Mouse (Mus musculus) Muller cell, postnatal 12 days (primary cell): ENCODE measurements at regions not wholly inside any gene's neighbourhood (a gene's known extent, or its start where the extent isn't known, plus 50 kb on each side); places are given as distances from the start of the nearest gene placed in this dataset.

ENCODE experiments used
- DNase-seq: peaks from one replicate; pipeline ENCODE4 v3.0.0-alpha.2; 2015; ENCODE audit errors: inconsistent ontology term

DNA sequence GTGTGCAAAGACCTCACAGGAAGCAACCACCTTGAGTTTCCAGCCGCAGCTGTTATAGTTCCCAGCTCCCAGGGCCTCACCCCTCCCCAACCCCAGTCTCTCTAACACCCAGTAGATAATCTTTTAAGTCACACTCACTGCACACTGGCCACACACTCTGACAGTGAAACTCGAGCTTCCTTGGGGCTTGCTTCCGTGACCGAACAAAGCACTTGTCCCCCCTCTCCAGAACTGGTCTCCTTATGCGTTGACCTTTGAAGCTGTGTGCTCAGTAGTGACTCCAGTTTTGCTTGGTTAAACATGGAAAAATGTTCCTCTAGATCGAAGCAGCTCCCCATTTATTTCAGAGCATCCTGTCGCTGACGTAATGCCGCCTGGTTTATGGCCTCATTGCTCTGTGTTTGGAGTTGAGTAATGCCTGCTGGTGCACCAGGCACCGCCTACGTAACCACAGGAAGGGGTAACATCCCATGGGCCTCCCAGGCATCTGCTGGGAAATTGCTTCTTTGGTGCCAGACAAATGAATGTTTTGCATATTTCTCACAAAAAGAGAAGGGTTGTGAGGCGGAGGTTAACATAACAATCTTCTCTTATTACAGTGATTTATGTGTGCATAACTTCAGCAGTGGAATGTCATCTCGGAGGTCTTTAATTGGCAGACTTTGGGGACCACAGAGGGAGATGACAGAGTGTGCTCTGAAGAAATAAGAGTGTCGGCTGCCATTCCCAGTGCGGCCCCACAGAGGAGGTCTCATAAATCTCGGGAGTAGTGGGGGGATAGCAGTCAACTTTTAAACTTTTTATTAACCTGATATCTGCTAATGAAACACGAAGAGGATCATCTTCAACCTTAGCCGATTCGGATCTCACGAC is 292.7 kb upstream of the Zfp507 start:
- peak; percentile 97 for DNase-seq

DNA sequence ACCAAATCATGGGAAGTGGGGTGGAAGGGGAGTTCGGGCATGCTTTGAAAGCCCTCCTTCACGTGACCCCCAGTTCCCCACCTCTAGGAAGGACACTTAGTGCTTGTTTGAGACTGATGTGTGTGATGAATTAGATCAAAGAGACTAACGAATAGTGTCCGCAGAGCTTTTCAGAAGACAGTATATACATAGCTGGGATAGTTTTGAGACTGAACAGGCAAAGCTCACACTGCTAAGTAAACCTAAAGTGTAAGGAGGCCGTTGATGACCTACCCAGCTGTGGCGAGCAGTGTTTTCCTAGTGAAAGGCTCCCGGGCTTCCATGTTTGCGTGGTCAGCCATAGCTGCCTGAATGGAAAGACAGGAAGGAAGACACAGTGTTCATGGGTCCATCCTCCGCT is 288.3 kb upstream of the Zfp507 start:
- no peak for DNase-seq

DNA sequence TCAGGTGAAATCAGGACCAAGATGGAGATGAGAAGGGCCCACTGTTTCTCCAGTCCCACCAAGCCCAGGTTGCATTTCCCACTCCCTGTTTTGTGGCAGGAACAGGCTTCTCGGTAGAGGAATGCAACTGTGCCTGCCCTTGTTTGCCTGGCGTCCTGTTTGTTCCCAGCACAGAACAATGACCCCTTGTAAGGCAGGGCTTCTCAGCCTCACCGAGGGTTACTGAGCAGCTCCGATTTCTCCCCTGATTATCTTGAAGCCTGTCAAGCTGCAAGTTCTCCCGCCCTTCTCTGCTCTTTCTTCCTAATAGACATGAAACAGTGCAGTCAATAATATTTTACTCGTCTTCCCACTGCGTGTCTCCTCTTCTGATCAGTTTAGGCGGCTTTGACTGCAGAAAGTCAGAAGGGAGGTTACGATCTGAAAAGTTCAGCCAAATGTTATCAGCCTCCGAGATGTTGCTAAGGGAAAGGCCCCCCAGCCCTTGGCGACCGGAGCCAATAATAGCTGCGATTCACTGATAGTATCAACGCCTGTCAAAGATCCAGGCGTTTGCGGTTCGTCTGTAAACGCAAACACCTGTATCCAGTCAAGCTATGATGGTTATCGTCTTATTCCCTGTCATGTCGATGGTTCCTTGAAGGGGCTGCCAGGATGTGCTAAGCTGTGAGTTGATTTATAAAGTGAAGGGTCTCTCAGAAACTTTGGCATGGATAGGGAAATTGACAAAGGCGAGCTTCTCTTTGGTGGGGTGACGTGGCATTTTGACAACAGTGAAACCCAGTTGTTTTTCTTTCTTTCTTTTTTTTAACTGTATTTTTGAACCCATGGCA is 287.7 kb upstream of the Zfp507 start:
- DNase-seq: peak; percentile 54

DNA sequence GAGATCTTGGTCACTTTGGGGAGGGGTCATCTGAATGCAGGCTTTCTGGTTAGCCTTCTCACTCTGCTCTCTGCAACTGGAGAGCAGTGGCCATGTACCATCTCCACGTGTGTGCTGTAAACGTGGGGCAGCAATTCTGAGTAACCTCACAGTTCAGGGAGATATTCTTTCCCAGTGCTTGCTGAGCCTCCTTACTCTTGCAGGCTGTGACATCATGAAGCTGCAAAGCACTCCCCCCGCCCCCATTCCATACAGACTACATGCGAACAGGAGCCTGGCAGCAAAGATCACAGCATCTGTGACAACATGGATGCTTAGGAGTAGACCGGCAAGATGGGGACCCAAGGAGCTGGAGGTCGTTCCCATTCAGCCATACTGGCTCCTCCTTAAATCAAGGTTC is 284.8 kb upstream of the Zfp507 start:
- no peak for DNase-seq

DNA sequence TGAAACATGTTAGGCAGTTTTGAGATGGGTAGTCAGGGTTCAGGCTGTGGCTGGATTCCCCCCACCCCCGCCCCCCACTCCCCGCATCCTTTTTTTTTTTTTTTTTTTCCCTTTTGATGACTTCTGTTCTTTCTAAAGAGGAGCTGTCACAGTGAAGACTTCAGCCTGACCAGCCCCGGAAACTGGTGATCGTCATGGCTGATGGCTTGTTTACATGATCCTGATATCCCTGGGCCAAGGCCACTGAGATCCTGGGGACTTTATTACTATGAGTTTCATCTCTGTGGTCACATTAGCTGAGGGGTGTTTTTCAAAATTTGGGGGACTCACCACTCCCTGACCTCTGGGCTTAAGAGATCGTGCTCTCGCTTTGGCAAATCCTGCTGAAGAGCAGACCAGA is 275.9 kb upstream of the Zfp507 start:
- DNase-seq: no peak

DNA sequence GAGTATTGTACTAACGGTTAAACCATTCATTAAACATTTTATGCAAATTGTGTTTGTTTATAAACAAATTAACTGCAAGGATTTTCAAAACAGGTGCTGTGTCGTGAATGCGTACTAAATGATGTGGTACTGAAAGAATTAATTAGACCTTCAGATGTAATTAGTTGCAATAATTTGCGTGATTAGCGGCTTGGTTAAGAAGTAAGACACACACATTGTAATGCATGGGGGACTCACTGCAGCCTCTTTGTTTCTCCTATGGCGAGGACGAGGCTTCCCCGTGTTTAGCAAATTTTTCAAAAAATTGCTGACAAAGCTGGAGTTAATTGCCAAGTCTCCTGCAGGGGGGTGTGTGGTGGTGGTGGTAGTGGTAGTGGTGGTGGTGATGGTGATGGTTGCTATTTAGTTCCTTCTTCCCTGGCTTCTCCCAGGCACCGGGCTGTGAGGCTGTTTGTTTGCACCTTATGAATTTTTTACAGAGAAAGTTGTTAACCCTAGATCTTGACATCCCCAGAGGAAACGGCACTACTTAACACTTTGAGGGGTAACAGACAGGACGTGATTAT is 275.4 kb upstream of the Zfp507 start:
- DNase-seq: peak; percentile 11

DNA sequence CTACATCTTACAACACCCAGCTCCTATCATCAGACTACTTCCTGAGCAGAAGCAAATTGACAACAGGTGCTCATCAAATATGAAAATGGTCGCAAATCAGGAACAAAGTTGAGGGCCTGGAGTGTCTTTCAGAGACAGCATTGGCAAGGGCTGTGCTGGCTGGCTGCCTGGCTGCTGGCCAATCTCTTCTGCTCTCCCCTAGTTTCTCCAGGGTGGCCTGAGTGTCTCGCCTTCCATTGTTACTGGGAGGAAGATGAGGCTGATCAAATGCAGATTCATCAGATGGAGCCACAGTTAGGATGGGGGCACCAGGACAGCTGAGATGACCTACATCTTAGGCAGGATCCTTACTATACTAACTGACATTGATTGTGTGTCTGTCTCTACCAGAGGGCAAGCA is 274.5 kb upstream of the Zfp507 start:
- no peak for DNase-seq

DNA sequence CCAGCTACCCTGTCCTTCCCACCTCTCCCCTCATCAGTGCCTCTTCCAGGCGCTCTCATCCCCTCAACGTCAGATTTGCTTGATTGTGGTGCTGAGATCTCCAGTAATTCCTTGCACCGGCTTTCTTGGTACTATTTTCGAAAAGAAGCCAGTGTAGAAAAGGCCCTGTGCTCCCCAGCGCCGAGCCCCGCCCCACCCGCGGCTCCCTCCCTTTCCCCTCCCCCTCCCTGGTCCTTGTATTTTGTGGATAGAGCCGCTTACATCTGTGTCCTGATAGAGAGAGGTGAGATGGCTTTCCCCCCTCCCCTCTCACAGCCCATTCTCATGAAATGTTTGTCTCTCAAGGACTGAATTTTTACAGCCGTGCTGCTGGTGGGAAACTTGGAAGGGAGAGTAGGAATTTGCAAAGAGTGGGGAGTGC is 273.2 kb upstream of the Zfp507 start:
- no peak for DNase-seq

DNA sequence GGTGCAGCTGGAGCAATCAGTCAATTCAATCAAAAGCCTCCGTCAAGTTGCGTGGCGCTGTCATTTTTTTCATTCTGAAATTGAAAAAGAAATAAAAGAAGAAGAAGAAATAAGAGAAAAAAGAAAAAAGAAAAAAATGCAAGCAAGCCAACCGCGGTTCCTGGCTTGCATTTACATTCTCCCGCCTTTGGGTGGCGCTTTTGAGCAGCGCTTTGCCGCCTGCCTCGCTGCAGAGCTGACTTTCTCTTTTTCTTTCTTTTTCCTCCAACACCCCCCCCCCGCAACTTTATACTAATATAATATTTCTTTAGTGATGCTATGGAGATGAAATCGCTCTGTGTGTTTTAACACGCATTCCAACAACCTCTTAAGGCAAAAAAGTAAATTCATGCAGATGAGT is 269.0 kb upstream of the Zfp507 start:
- DNase-seq: peak; percentile 27

DNA sequence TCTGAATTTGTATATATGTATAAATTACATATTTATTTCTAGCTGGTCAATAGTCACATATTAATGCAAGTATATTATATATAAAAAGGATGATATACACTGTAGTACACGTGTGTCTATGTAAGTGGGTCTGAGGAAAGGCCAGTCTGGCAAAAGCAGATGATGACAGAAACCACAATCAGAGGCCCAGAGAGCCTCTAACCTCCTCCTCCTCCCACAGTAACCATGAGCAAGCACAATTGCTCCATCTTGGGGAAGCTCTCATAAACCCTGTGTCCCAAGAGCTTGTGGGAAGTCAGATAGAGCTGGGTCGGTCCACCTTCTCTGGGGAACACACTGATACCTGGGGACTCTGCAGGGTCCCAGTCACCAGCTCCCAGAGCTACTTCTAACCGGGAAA is 263.9 kb upstream of the Zfp507 start:
- DNase-seq: no peak

DNA sequence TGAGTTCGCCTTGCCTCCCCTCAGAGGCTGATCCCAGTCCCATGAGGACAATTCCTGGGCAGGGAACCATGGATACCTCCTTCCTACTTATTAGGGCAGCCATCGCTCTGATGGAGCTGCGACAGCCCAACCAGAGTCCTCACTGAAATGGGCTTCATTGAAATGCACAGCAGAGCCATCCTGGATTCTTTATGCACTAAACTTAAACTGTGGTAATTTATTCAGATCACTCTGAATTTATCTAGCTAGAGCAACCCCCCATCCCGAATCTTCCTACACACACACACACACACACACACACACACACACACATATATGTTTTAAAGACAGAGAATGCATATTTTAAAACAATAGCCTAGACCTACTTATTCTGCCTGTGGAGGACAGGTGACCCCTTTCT is 258.9 kb upstream of the Zfp507 start:
- DNase-seq: no peak

DNA sequence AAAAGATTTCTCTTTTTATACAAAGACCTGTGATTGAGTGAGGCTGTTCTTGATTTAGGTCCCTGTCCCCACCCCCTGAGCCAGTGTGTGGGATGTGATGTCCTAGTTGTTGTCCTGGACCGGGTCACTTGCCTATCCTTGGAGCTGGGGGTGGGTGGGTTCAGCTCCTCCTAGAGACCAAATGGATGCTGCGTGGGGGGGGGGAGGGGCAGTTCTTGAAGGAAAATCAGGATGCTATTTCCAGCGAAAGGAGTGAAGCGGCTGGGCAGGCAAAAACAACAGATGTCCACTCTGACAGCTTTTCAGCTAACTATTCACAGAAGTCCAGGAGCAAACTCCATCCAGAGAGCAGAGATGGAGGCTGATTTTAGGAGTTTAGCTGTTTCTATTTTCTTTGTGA is 257.6 kb upstream of the Zfp507 start:
- no peak for DNase-seq

DNA sequence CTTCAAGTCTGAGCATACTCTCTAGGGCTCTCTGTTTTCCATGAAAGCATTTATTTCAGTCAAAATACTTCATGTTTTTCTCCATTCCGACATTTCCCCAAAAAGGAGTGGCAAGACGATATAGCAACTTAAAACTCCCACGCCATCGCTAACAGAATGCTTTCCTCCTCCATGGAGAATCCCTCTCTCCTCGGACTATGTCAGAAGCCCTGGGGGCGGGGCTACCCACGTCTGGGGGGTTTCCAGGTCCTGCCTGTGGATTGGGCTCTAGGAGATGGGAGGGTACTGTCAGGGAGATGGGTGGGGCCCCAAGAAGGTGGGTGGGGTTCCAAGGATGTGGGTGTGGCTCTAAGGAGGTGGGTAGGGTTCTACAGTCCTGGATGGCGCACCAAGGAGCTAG is 243.2 kb upstream of the Zfp507 start:
- no peak for DNase-seq

DNA sequence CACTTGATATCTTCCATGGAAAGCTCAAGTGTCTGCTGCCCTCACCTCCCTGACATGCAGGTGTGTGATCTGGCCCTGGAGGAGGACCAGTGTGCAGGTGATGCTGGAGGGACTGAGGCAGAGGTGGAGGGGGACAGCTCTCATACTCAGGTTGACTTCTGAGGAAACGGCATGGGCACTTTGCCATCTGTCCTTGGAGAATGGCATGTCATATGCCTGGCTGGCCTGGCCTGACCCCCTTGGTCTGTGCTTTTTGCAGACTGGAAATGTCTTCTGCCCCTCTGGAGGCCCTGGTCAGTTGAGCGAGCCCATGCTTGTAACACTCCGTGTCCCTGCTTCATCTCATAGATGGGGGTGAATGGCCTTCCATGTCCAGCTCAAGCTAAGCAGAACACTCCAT is 229.1 kb upstream of the Zfp507 start:
- DNase-seq: no peak

DNA sequence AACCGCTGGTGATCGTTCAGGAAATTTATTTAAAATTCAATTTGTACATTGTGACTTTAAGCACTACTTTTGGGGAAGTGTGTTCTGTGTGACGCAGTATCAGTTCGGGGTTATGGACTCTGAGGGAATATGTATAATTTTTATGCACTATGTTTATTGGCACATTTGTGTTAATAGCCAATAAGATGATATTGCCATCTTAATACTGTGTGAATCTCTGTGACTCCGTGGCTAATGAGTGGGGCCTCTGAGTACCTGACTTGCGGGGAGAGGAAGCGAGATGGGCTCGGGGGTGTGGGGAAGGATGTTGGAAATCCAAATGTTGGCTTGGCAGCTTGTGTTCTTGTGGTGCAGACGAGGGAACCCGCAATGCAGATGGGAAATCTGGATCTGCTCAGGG is 220.2 kb upstream of the Zfp507 start:
- no peak for DNase-seq

DNA sequence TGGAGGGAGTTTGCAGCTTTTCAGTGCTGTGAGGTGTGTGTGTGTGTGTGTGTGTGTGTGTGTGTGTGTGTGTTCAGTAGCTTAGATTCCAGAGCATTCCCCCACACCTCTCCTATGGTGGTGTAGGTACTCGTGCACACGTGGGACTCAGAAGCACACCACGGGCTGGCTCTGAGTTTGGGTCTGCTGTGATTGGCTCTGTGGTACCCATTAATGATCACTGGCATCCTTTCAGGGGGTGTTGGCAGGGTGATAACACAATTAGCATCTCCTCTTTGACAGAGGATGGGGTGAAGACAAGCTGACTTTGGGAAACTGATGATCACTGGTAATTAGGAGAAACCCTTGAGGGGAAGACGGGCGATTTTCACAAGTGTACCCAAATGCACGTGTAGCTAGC is 219.7 kb upstream of the Zfp507 start:
- DNase-seq: no peak

DNA sequence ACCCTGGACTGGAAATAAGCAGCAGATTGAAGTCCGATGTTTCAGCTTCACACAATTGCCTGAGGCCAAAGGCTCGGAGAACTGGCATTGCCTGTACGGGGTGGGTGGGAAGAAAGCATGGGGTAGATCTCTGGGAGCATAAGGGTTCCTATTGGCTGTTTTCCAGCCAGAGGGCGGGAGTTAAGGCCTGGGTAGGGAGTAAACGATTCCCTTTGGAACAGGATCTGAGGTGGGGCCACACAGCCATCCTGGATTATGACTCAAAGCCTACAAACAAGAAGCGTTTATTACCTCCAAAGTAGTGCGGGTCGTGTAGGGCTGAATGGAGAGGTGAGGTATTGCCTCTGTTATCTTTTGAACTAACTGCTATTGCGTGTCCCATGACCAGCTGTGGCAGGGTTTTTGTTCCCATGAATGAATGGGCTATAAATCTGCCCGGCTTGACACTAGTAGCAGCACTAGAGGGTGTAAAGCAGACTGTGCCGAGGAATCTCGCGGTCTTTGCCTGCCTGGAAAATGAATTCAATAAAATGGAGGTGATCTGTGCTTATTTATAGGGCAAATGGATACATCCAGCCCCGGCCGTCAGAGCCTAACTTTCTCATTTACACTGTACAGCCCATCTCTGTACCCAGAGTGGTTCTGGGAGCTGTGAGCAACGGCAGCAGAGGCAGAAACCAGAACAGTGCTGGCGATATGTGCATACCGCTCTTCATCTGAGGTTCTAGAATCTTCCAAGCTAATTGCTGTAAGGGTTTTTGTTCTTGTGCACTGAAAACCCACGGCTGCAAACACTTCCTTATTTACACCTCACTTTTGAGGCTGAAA is 214.3 kb upstream of the Zfp507 start:
- DNase-seq: no peak

DNA sequence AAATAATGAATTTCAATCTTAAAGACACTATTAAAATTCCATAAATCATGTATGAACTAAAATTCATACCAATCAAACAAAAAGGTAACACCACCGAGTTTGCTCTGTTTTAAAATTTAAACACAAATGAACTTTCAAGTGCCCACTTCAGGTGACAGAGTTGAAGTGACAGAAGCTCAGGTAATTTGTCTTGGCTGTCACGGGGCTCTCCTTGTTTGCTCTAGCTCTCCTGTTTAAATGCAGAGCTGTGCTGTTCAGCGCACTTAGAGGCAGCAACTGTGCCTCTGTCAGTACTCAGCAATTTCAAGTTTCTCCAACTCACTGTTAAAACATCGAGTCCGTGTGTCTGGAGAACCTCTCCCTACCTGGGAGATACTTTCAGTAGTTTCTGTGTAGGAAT is 193.8 kb upstream of the Zfp507 start:
- DNase-seq: no peak

DNA sequence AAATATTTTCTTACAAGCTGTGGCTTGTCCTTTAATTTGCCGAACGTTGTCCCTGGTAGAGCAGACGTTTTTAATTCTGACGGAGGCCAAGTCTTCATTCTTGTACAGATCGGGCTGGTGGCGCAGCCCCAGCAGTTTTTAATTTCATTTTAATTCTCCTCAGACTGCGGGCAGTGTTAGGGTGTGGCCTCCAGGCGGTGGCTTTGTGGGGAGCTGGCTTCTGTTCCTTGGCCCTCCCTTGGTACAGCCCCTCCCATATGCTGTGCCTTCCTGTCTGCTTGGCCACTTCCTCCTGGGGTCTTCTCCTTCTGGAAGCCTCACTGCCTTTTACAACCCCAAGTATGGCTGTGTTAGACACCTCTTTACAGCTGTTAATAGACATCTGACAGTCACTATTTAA is 189.7 kb upstream of the Zfp507 start:
- DNase-seq: no peak

DNA sequence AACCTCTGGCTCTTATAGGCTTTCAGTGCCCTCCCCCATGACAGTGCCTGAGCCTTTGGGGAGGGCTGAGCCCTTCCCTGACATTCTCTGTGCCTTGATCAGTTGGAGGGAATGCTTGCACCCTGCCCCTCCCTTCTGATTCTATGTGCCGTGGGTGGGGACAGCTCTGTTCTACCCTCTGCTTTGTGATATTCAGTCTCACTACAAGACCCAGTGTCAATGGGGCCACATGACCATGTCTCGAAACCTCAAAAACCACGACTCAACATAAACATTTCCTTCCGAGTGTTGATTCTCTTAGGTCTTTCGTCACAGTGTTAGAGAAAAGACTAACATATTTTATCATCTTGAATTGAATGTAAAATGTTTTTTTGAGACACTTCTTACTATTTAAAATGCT is 188.3 kb upstream of the Zfp507 start:
- DNase-seq: no peak

DNA sequence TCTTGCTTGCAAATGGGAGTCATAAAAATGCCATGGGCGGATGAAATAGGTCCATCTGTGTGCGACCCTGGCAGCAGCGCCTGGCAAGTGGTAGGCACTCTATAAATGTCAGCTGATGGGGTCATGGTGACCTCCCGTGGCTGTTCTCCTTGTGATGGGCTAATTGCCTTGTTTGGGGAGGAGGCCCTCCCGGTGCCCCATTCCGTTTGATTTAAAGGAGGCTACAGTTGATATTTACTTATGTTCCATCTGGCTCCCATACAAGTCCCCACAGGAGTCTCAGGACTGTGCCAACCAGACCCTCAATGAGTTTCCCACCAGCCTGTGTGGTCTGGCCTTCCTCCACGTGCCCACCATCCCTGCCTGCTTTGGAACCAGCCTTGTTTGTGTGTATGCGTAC is 186.7 kb upstream of the Zfp507 start:
- no peak for DNase-seq
